Mouse (Mus musculus) kidney, embryonic 16.5 days (tissue): ENCODE measurements around the gene Jade2. TPM values are rescaled to one million over a fixed set of nuclear protein-coding genes. Genes with fewer than 3 reads are reported as not detected.

Experiments used
- ATAC-seq: fragments of 200-750 bp; cut with Nextera tagmentation; 2 replicates; pipeline ENCODE4 v1.8.0; 2017; ENCODE audit warnings: moderate TSS enrichment; ENCODE audit not compliant: low FRiP score, low TSS enrichment
- H3K27ac ChIP-seq: fragments of 300-500 bp; sonication (generic); 2 replicates; pipeline ENCODE4 v1.5.1; 2014; ENCODE audit warnings: low read length
- H3K27me3 ChIP-seq: fragments of 300-500 bp; sonication (generic); 2 replicates; pipeline ENCODE4 v1.6.1; 2014; ENCODE audit warnings: low read length, control low read depth, mixed read lengths; ENCODE audit not compliant: insufficient read depth
- H3K36me3 ChIP-seq: fragments of 300-500 bp; sonication (generic); 2 replicates; pipeline ENCODE4 v1.6.1; 2014; ENCODE audit warnings: low read length, control low read depth, mixed read lengths; ENCODE audit not compliant: insufficient read depth
- H3K4me1 ChIP-seq: fragments of 300-500 bp; sonication (generic); 2 replicates; pipeline ENCODE4 v1.6.1; 2014; ENCODE audit warnings: low read length, control low read depth, mixed read lengths; ENCODE audit not compliant: insufficient read depth
- H3K4me2 ChIP-seq: fragments of 300-500 bp; sonication (generic); replicated peaks from 2 replicates; pipeline ENCODE4 v1.6.1; 2014; ENCODE audit warnings: low read depth, low read length
- H3K4me3 ChIP-seq: fragments of 300-500 bp; sonication (generic); 2 replicates; pipeline ENCODE4 v1.5.1; 2014; ENCODE audit warnings: mild to moderate bottlenecking, low read length
- H3K9ac ChIP-seq: fragments of 300-500 bp; sonication (generic); replicated peaks from 2 replicates; pipeline ENCODE4 v1.6.1; 2014; ENCODE audit warnings: low read length
- H3K9me3 ChIP-seq: fragments of 300-500 bp; sonication (generic); 2 replicates; pipeline ENCODE4 v1.6.1; 2016; ENCODE audit warnings: low read length, control low read depth
- WGBS: fragments of 180-500 bp; shearing (Covaris S2); extraction: QIAGEN DNeasy Blood & Tissue Kit; methylation state at CpG from one replicate; pipeline ENCODE4 v1.1.7; 2014; 5-methylcytosine and 5-hydroxymethylcytosine counted together
- polyA plus RNA-seq: library from polyadenylated mRNA; unstranded; fragments of >200 nt; fragmentation: Nextera tagmentation; extraction: Ambion mirVana; gene quantifications from 2 replicates; pipeline ENCODE4 v1.2.1, GENCODE M21; 2015

Gene Jade2
- 0.87 and 1.1 TPM in 2 replicates for polyA plus RNA-seq

DNA sequence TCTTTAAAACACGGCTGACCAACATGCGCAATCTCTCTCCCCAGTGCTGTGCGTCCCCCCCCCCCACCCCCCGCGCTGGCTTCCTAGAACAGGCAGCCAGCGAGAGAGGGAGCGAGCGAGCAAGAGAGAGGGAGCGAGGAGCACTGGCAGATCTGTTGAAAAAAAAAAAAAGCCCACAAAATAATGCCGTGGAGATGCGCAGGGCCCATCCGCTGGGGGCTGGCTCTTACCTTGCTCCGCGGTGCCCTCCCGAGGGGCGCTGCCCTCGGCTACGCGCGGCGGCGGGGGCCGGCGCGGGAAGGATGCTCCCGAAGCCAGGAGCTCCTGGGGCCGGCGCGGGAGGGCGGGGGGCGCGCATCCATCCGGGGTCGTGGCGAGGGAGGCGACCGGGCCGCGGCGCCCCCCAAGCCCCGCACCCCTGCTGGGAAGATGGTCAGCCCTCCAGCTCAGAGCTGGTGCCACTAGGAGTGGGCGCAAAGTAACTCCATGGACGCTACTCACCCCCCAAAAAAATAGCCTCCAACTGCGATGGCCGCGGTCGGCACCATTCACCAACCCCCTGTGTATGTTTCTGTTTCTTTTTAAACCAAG is at the start of gene Jade2:
Jade2 (minus strand) TSS at position 573 of the 591 bp plus-strand sequence.
- no peaks in the 10 kb centered on the region for H3K36me3 ChIP-seq
- H3K4me3 ChIP-seq, result peak within 1 kb of the TSS; percentile 71
- peak within 1 kb of the TSS; percentile 97 for H3K4me2 ChIP-seq
- under 1% methylated on average over 36 of the region's 47 CpGs for WGBS
- peaks cover 18% of the 10 kb centered on the region for H3K27me3 ChIP-seq
- H3K4me1 ChIP-seq, result peaks cover 28% of the 10 kb centered on the region
- no peaks in the 10 kb centered on the region for H3K9me3 ChIP-seq
- H3K27ac ChIP-seq, result peak within 1 kb of the TSS; percentile 79
- peak within 1 kb of the TSS; percentile 76 for H3K9ac ChIP-seq
- no peak for ATAC-seq

DNA sequence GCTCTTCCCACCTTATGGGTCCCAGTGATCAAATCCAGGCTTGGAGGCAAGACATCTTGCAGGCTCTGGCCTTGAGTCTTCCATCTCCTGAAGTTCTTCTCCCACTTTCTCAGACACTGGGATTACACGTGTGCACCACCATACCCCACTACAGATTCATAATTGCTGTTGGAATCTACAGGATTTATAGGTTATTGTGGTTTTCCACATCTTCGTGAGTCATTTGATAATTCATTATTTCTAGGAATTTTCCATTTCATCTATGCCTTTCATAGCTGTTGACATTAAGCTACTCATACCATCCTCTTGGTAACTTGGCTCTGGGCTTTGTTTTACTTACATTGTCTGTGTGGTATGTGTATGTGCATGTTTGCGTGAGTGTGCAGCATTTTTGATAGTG is 46.8 kb upstream of the Jade2 start:
- ATAC-seq, result no peak
- Histone ChIP-seq H3K27ac (no peak overlapping the region), H3K27me3 (no peaks in the 10 kb centered on the region), H3K4me1 (no peaks in the 10 kb centered on the region), H3K4me3 (no peak overlapping the region), H3K9me3 (peaks cover 4% of the 10 kb centered on the region), H3K36me3 (no peaks in the 10 kb centered on the region), H3K4me2 (no peak overlapping the region), H3K9ac (no peak overlapping the region)
- WGBS, result 84% methylated on average over 3 of the region's 3 CpGs

DNA sequence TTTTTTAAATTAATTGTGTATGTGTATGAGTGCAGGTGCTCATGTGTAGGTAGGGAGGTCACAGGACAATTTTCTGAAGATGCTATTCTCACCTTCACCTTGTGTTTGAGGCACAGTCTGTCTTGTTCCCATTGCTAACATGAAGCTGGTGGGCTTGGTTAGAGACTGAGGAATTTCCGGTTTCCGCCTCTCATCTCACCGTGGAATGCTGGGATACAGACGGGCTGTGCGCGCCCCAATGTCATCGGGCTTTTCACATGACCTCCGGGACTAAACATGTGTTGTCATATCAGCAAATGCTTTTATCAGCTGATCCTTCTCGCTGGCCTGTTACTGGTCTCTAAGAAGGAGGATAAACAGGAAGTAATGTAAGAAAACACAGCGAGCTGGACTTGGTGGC is 42.2 kb upstream of the Jade2 start:
- H3K9me3 ChIP-seq, result peaks cover 4% of the 10 kb centered on the region
- no peak for ATAC-seq
- WGBS, result 89% methylated on average over 10 of the region's 10 CpGs
- no peaks in the 10 kb centered on the region for H3K4me1 ChIP-seq
- H3K36me3 ChIP-seq, result no peaks in the 10 kb centered on the region
- H3K27me3 ChIP-seq, result no peaks in the 10 kb centered on the region
- H3K9ac ChIP-seq, result no peak overlapping the region
- H3K4me2 ChIP-seq, result no peak overlapping the region
- H3K4me3 ChIP-seq, result no peak overlapping the region
- H3K27ac ChIP-seq, result no peak overlapping the region

DNA sequence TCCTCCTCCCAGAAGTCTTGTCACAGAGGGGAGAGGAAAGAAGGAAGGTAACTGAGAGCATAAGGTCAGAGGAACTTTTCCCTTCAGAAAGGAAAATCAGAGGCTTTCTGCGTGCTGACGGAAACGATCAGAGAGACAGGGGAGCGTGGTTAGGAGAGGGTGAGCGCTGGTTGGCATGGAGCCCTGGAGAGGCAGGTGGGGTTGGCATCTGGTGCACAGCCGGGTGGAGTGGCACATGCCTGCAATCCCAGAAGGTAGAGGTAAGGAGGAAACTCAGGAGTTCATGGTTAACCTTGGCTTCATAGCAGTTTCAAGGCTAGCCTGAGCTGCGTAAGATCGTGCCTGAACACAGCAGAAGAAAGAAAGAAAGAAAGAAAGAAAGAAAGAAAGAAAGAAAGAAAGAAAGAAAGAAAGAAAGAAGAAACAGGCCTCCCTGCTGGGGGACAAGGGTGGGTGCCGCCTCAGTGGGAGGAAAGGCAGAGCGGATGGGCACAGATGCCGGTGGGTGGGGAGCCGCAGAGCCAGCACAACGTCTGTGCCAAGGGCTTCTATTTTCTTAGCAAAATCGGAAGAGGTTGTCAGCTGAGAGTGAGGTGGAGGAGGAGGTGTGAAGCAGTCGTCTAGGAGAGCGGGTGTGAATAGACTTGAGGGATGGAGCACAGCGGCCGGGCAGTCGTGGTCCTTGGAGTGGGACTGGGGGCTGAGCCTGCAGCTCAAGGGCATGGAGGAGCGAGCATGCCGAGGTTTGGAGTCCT is 41.0 kb upstream of the Jade2 start:
- no peak overlapping the region for H3K4me3 ChIP-seq
- H3K4me1 ChIP-seq, result no peaks in the 10 kb centered on the region
- WGBS, result 50% methylated on average over 21 of the region's 21 CpGs
- H3K4me2 ChIP-seq, result no peak overlapping the region
- no peaks in the 10 kb centered on the region for H3K27me3 ChIP-seq
- H3K9ac ChIP-seq, result no peak overlapping the region
- H3K27ac ChIP-seq, result no peak overlapping the region
- H3K36me3 ChIP-seq, result no peaks in the 10 kb centered on the region
- ATAC-seq, result no peak
- H3K9me3 ChIP-seq, result peaks cover 4% of the 10 kb centered on the region

DNA sequence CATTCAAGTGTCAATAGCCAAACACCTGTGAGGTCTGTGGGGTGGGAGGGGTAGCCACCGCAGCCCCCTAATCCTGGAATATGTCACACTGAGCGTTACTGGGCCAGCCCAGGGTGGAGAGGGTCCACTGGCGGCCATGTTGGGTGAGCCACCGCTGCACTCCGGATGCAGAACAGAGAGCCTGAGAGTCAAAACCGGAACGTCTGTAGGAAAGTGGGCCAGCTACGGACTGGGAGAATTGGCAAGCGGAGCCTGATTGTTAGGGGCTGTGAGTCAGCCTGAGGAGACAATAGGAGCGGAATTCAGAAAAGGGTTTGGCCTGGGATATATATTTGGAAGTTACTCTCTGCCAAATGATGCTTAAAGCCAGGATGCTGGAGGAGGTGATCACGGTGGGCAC is 39.9 kb upstream of the Jade2 start:
- Histone ChIP-seq H3K4me1 (no peaks in the 10 kb centered on the region), H3K9me3 (peaks cover 4% of the 10 kb centered on the region), H3K36me3 (no peaks in the 10 kb centered on the region), H3K27ac (no peak overlapping the region), H3K9ac (no peak overlapping the region), H3K27me3 (no peaks in the 10 kb centered on the region), H3K4me2 (no peak overlapping the region), H3K4me3 (no peak overlapping the region)
- no peak for ATAC-seq
- 84% methylated on average over 11 of the region's 11 CpGs for WGBS

DNA sequence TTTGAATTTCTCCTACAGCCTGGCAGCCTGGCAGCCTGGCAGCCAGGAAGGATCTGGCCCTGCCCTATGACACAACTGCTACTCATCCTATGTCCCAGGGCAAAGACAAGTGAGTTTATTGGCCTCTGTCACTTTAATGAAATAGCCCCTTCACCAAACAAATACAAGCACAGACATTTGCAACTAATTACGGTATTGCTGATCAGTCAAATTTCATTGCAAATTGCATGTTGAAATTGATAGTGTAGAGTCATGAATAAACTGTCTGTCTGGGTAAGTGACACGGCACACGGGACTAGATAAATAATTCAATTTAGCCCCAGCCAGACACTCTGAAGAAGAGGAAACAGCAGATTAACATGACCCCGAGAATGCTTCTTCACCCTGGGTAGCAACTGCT is 38.6 kb upstream of the Jade2 start:
- Histone ChIP-seq H3K4me3 (no peak overlapping the region), H3K4me2 (no peak overlapping the region), H3K27me3 (no peaks in the 10 kb centered on the region), H3K9me3 (peaks cover 2% of the 10 kb centered on the region), H3K9ac (no peak overlapping the region), H3K27ac (no peak overlapping the region), H3K4me1 (no peaks in the 10 kb centered on the region), H3K36me3 (no peaks in the 10 kb centered on the region)
- no peak for ATAC-seq
- 22% methylated on average over 4 of the region's 4 CpGs for WGBS

DNA sequence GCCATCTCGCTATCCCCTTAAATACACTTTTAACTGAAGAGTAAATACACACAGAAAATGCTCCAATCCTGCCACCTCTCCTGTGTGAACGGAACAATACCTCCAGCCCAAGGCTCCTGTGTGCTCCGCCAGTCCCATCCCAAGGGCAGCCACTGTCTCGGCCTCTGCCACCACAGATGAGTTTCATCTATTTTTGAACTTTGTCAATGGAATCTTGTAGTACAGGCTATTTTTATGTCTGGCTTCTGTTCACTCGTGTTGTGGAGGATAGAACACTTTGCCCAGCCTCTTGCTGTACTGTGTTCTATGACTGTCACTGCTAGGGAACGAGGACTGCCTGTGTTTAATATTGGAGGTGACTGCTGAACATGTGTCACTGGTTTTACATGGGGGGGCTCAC is 28.2 kb upstream of the Jade2 start:
- no peak for ATAC-seq
- no peaks in the 10 kb centered on the region for H3K9me3 ChIP-seq
- no peak overlapping the region for H3K9ac ChIP-seq
- H3K27me3 ChIP-seq, result no peaks in the 10 kb centered on the region
- H3K4me1 ChIP-seq, result peaks cover 12% of the 10 kb centered on the region; the same call in 1 of the 2 replicates
- H3K4me2 ChIP-seq, result no peak overlapping the region
- no peak overlapping the region for H3K27ac ChIP-seq
- no peaks in the 10 kb centered on the region for H3K36me3 ChIP-seq
- WGBS, result 84% methylated on average over 6 of the region's 6 CpGs
- H3K4me3 ChIP-seq, result no peak overlapping the region

DNA sequence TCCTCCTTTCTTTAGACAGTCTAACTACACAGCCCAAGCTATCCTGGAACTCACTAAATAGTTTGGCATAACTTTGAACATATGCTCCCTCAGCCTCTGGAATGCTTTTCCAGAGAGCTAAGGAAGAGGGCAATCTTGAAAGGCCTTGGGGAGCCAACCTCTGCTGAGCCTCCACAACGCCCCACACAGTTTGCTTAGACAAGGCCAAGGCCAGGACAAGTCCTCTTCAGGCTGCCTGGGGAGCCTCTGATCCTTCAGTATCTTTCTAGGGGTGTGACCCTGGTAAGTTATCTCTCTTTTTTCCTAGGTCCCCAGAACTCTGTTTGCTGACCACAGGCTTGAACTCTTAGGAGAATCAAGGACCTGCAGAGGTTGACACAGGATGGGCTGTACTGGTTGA is 26.6 kb upstream of the Jade2 start:
- H3K4me2 ChIP-seq, result no peak overlapping the region

DNA sequence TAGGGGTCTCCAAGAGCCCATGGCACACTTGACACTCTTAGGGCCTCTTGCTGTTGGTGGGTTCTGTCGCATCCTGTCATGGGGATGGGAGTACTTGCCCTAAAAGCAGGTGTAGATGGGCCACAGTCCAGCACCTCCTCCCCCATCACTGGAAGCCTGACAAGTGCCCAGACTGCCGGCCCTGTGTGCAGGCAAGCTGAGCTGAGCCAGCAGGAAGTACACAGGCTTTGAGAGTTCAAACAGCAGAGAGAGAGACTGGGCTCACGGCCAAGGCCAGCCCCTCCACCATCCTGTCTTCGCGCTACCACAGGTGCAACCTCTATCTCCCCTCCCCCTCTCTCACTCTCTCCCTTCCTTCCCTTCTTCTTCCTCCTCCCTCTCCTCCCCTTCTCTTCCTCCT is 26.2 kb upstream of the Jade2 start:
- no peak overlapping the region for H3K27ac ChIP-seq

More for the DNA sequence above, 26.6 kb upstream of the Jade2 start:
- H3K36me3 ChIP-seq, result no peaks in the 10 kb centered on the region
- 29% methylated on average over 1 of the region's 1 CpGs for WGBS
- no peaks in the 10 kb centered on the region for H3K27me3 ChIP-seq
- H3K9ac ChIP-seq, result no peak overlapping the region
- H3K9me3 ChIP-seq, result no peaks in the 10 kb centered on the region
- H3K27ac ChIP-seq, result no peak overlapping the region
- H3K4me3 ChIP-seq, result no peak overlapping the region
- peak; percentile 9; the same call in 1 of the 2 replicates for ATAC-seq
- H3K4me1 ChIP-seq, result peaks cover 12% of the 10 kb centered on the region; the same call in 1 of the 2 replicates

DNA sequence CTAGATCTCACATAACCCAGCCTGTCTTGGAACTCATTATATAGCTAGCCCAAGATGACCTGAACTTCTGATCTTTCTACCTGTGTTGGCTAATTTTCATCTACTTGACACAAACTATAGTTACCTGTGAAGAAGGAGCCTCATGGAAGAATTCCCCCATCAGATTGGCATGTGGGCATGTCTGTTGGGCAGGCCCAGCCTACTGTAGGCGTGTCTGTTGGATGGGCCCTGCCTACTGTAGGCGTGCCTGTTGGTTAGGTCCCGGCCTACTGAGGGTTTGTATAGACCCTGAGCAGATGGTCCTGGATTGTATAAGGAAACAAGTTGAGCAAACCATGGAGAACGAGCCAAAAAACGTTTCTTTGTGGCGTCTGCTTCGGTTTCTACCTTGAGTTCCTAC is 24.3 kb upstream of the Jade2 start:
- H3K4me1 ChIP-seq, result peaks cover 12% of the 10 kb centered on the region; the same call in 1 of the 2 replicates
- H3K4me3 ChIP-seq, result no peak overlapping the region
- WGBS, result 78% methylated on average over 7 of the region's 7 CpGs
- H3K9me3 ChIP-seq, result no peaks in the 10 kb centered on the region
- H3K27ac ChIP-seq, result no peak overlapping the region
- no peak overlapping the region for H3K4me2 ChIP-seq
- H3K36me3 ChIP-seq, result no peaks in the 10 kb centered on the region
- no peak for ATAC-seq
- H3K27me3 ChIP-seq, result no peaks in the 10 kb centered on the region
- H3K9ac ChIP-seq, result no peak overlapping the region

More for the DNA sequence above, 26.2 kb upstream of the Jade2 start:
- WGBS, result 20% methylated on average over 5 of the region's 5 CpGs
- no peaks in the 10 kb centered on the region for H3K27me3 ChIP-seq
- no peak overlapping the region for H3K4me3 ChIP-seq
- ATAC-seq, result peak; percentile 63
- H3K9me3 ChIP-seq, result no peaks in the 10 kb centered on the region
- H3K36me3 ChIP-seq, result no peaks in the 10 kb centered on the region
- H3K4me1 ChIP-seq, result peaks cover 12% of the 10 kb centered on the region; the same call in 1 of the 2 replicates
- H3K9ac ChIP-seq, result no peak overlapping the region
- no peak overlapping the region for H3K4me2 ChIP-seq
